Mouse (Mus musculus) heart, postnatal 10 days (tissue): ENCODE data around the gene Ngp. TPM values are rescaled to one million over a fixed set of nuclear protein-coding genes. Genes with fewer than 3 reads are reported as not detected.
"Not testable (repeated sequence)": the region's sequence is repeated elsewhere in the genome, so short reads cannot be mapped to it uniquely, and the experiment has no call there.

Experiments used
- DNase-seq, 2 experiments: peaks; one replicate each; pipeline ENCODE4 v3.0.0; 2021
- intact Hi-C: fragments of 180-260 bp; cut with DNase I; formaldehyde crosslinking; loops from one replicate; pipeline ENCODE4 v1.15.1; 2025
- total RNA-seq, 2 experiments: library from RNA; stranded (reverse); gene quantifications; 2 replicates each; pipeline ENCODE4 v1.2.3; 2021

The Ngp gene
- 1 to 10 TPM in 1 of 2 experiments, under 1 TPM in 1; 0.92 to 1.8 TPM for total RNA-seq

DNA sequence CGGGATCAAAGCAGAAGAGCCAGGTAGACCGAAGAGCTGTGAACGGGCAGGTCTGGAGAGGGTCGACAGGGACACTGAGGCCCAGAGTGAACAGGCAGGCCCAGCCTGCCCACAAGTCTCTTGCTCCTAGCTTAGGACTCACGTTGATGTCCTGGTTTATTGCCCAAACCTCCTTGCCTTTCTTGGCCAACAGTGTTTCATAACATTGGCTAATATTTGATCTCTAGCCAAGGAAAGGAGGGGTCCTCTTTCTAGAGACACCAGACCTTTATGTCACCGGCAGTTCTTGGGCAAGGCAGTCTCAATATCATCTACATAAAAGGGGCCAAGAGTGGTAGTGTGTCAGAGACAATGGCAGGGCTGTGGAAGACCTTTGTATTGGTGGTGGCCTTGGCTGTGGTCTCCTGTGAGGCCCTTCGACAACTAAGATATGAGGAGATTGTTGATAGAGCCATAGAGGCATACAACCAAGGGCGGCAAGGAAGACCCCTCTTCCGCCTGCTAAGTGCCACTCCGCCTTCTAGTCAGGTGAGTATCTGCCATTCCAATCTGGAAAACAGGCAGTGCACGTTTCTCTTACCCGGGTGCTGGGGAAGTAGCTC is at the start of gene Ngp:
Gene Ngp, plus strand, starts transcription at position 237 of the 602 bp plus-strand sequence.
- intact Hi-C loops = no loop called here
- no peak for DNase-seq

DNA sequence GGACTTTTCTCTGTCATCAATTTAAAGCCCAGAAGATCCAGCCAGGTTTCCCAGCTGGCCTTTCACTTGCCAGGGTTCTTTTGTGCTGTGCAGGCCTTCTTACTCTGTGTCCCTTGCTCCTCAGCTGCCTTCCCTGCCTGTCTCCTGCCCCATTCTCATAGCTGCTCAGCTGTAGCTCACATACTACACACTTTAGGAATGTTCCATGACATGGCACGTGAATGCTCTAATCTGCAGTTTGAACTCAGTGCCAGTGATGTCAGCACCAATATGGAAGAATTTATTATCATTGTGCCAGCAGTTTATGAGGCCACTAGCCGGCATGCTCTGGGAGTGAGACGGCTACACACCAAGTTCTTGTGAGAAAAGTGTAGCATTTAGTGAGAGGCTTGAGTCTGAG is 49.7 kb upstream of the Ngp start:
- DNase-seq = peak; percentile 29 to 31
- intact Hi-C loops = no loop called here

DNA sequence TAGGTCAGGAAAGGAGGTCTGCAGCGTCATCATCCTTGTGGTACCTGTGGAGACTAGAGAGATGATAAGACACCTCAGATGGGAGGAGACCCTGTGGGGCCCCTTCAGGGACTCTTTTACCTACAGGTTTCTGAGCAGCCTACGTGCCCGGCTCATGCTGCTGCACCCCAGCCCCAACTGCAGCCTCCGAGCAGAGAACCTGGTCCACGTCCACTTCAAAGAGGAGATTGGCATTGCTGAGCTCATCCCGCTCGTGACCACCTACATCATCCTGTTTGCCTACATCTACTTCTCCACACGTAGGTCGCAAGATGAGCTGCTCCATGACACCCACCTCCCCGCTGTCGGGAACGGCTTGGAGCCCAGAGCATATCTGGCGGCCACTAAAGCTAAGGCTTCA is 45.7 kb upstream of the Ngp start:
- no peak for DNase-seq
- intact Hi-C loops = no loop called here

DNA sequence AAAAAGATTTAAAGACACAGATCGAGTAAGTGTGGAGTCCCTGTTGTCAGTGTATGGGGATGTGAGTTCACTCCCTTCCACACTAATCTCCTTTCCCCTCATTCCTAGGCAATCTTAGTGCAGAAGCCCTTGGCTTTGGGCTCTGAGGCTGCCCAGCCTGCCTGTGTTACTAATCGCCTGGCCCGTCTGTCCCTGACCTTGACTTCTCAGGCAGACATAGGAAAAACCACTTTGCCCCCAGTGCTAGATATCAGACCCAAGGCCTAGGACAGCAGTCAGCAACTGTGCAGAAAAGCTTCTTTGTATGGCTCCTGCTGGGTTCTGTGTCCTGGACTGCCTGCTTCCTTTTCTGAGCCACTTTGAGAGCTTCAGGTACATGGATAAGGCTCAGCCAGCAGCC is 43.9 kb upstream of the Ngp start:
- no peak for DNase-seq
- intact Hi-C loops = no loop called here

DNA sequence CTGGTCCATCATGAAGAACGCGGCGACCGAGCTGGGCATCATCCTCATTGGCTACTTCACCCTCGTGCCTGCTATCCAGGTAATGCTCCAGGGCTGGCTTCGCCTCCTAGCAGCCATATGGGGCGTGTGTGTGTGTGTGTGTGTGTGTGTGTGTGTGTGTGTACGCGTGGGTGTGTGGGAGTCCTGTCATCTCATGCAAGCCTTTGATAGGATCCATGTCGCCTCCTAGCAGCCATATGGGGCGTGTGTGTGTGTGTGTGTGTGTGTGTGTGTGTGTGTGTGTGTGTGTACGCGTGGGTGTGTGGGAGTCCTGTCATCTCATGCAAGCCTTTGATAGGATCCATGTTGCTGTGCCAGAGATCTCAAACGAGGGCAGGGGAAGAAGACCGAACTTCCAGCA is 41.9 kb upstream of the Ngp start:
- intact Hi-C loops = not testable (repeated sequence)

DNA sequence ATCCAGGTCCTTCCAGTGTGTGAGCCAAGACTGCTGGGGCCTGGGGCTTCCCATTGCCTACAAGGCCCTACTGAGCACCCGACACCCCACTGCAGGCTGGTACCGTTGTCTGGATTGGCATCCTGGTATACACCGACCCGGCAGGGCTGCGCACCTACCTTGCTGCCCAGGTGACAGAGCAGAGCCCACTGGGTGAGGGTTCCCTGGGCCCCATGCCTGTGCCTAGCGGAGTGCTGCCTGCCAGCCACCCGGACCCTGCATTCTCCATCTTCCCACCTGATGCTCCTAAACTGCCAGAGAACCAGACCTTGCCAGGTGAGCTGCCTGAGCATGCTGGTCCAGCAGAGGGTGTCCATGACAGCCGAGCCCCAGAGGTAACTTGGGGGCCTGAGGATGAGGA is 40.2 kb upstream of the Ngp start:
- no peak for DNase-seq
- intact Hi-C loops = no loop called here

More for the DNA sequence above, 41.9 kb upstream of the Ngp start:
- DNase-seq = not testable (repeated sequence)

DNA sequence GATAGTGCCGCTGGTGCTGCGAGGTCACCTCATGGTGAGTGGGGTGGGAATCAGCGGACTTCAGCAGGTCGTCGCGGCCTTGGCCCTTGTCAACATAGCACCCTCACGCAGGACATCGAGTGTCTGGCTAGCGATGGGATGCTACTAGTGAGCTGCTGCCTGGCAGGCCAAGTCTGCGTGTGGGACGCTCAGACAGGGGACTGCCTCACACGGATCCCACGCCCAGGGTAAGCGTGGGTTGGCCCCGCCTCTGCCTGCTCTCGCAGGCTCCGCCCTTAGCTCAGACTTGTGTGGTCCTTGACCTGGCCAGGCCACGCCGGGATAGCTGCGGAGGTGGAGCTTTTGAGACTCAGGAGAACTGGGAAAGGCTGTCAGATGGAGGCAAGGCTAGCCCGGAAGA is 38.9 kb upstream of the Ngp start:
- intact Hi-C loops = no loop called here
- no peak for DNase-seq

DNA sequence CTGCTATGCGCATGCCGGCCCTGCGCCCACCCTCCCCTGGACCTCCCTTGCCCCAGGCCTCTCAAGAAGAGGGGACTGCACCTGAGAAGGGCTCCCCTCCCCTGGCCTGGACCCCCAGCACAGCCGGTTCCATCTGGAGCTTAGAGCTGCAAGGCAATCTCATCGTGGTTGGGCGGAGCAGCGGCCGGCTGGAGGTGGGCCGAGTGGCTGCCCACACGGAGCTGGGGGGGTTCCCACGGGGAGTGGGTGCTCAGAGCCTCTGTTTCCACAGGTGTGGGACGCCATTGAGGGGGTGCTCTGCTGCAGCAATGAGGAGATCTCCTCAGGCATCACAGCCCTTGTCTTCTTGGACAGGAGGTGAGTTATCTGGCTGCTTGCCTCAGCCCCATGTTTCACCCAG is 38.3 kb upstream of the Ngp start:
- intact Hi-C loops = no loop called here

DNA sequence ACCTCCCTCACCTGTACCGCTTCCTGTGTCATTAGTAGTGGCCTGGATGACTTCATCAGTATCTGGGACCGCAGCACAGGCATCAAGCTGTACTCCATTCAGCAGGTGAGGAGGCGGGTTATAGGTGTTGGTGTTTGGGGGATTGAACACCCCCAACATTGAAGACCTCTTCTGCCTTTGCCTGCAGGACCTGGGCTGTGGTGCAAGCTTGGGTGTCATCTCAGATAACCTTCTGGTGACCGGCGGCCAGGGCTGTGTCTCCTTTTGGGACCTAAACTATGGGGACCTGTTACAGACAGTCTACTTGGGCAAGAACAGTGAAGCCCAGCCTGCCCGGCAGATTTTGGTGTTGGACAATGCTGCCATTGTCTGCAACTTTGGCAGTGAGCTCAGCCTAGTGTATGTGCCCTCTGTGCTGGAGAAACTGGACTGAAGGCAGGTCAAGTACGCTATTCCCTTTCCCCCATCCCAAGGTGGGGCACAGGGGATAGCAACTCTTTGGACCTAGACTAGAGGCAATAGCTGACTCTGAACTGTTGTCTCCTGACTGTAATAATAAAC is 35.1 kb upstream of the Ngp start:
- no peak for DNase-seq
- intact Hi-C loops = no loop called here

More for the DNA sequence above, 38.3 kb upstream of the Ngp start:
- no peak for DNase-seq

DNA sequence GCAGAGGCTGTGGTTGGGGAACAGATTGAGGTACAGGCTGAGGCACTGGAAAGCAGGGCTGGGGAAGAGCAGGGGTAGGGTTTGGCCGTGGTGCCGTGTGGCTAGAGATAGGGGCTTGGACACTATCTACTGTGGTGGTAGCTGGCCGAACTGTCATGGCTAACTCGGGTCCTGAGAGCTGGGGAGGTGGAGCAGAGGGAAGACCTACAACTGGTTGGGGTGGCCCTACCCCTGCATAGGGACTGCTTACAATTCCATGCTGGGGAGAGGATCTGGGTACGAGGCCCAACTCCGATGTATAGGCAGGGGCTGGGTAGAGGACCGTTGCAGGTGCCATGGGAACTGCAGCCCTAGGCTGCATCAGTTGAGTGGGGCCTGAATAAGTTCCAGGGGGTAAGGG is 31.5 kb upstream of the Ngp start:
- intact Hi-C loops = no loop called here
- no peak for DNase-seq

DNA sequence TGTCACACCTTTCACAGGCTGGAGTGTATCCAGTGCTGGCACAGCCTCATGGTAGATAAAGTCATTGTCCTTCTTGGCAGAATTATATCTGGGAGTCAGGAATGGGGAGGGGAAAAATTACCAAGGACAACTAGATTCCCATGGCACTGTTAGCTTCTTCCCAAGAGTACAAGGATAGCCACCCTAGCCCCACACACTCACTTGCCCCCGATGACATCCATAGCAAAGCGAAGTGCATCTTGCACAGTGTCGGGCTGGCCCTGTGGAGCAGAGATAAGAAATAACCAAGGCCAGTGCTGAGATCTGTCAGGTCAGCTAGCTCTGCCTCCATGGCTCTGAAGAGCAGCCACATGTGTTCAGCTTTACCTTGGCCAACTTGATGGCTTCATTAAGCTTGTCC is 28.7 kb upstream of the Ngp start:
- intact Hi-C loops = no loop called here
- DNase-seq = no peak

DNA sequence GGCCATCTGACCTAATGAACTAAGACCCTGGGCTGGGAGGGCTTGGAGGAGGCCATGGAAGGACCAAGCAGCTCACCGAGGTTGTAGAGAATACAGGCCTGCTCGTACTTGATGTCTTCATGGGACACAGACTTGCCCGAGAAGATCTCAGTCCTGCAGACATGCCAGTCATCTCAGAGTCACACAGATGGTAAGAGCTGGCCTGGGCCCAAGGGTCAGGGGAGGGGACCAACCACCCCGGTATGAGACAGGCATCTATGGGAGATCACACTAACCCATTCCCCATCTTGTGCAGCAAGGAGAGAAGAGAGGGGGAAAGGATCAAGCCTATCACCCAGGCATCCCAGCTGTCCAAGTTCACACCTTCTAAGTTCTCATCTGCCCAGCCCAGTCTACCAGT is 26.3 kb upstream of the Ngp start:
- no peak for DNase-seq
- intact Hi-C loops = no loop called here

DNA sequence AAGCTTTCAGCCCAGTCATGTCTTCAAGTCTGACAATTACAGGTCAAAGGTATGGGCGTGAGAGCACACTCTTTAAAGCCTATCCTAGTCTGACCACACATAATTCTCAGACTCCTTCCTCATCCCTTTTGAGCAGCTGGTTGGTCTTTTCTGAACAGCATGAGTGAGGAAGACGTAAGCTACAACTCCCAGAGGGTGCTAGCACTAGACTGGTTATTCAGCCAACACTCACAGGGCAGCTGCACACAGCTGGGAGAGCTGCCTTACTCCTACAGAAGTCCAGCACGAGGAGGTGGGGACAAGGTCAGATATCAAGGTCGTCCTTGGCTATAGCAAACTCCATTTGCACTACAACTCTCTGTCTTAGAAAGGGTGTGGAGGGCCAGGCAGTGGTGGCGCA is 18.9 kb upstream of the Ngp start:
- intact Hi-C loops = no loop called here
- DNase-seq = peak; percentile 81 to 84

DNA sequence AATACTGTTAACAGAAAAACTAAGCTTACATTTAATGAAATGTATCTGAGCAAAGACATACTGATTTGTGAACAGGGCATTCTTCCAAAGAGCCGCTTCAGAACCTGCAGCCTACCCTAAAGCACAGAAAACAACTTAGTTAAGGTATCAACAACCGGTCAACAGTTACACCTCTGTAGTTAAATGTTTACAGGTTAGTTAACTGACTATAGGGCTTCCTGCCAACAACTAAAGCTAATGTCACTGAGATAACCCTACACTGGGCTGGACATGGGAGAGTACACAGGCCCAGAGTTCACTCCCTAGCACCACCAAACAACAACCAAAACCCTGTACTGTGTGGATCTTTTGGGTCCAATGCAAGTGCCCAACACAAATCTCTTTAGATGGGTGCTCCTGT is 16.8 kb upstream of the Ngp start:
- no peak for DNase-seq
- intact Hi-C loops = no loop called here

DNA sequence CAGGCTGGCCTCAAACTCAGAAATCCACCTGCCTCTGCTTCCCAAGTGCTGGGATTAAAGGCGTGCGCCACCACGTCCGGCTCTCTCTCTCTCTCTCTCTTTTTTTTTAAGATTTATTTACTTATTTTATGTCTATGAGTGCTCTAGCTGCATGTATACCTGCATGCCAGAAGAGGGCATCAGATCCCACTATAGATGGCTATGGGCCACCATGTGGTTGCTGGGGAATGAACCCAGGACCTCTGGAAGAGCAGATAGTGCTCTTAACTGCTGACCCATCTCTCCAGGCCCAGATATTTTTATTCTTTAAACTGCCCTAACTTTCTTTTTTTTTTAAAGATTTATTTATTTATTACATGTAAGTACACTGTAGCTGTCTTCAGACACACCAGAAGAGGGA is 16.3 kb upstream of the Ngp start:
- intact Hi-C loops, DNase-seq: not testable (repeated sequence)

DNA sequence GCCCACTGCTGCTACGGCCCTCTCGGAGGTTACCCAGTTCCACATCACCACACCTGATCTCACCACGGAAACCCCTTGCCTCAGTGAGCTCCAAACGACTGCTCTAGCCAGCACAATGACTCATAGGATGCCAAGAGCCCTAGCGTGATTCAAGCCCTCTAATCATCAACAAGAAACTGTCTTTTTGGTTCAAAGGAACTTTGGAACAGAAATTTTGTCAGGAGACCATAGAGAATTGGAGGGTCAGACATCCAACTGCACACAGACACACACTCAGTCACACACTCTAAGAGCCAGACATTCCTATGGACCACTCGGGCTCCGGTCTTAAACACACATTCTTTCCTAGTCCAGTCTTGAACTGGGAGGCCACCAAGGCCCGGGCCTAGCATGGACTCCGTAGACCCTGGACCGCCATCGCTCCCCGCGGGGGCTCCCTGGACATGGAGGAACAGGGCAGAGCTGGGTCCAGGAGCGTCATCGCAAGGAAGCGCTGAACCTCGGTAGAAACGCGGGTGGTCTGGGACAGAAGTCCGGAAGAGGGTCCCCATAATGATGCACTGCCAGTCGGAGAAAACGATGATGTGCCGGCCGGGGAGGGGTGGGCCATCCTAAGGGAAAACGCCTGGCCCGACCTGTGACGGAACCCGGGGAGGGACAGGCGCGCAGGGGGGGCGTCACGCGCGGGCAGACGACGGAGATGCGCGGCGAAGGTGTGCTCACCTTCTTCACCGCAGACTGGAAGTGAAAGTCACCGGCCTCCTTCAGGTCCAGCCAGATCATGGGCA is 12.0 kb upstream of the Ngp start:
- DNase-seq = no peak
- intact Hi-C loops = loop anchor here (5.0 kb wide), 1 partner anchor 75 kb away; the partner anchor contains the start of gene Scap

DNA sequence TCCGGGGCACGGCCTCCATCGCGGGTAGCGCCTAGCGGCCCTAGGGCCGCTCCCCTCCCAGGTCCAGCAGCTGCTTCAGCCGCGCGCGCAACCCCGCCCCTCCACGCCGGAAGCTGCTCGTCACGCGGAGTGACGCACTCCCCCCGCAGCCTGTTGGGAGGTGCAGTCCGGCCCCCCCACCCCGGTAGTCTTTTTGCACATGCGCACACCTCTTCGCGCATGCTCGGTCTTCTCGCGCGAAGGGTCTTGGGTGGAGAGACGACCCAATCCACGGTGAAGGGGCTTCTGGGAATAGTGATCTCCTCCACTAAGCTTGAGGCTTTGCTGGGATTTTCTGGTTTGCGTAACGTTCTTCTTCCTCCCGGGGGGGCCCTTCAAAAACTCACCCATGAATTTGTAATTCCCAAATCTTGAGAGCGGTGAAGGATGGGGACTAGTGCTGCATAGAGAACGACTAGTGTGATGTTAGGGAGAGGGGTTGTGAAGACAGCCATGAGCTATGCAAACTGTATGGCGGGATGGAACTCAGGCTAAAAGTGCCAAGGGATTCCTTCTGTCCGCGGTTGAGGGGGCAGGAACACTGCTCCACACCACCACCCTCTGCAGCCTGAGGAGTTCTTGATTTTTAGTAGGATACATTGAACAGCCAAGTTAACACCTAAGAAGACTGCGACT is 11.3 kb upstream of the Ngp start, which contains the start of gene Ptpn23:
Gene Ptpn23, minus strand, starts transcription at position 115 of the 675 bp plus-strand sequence.
- DNase-seq = peak; percentile 95 to 96
- intact Hi-C loops = loop anchor here (5.0 kb wide), 1 partner anchor 76 kb away; the partner anchor contains the start of gene Scap

DNA sequence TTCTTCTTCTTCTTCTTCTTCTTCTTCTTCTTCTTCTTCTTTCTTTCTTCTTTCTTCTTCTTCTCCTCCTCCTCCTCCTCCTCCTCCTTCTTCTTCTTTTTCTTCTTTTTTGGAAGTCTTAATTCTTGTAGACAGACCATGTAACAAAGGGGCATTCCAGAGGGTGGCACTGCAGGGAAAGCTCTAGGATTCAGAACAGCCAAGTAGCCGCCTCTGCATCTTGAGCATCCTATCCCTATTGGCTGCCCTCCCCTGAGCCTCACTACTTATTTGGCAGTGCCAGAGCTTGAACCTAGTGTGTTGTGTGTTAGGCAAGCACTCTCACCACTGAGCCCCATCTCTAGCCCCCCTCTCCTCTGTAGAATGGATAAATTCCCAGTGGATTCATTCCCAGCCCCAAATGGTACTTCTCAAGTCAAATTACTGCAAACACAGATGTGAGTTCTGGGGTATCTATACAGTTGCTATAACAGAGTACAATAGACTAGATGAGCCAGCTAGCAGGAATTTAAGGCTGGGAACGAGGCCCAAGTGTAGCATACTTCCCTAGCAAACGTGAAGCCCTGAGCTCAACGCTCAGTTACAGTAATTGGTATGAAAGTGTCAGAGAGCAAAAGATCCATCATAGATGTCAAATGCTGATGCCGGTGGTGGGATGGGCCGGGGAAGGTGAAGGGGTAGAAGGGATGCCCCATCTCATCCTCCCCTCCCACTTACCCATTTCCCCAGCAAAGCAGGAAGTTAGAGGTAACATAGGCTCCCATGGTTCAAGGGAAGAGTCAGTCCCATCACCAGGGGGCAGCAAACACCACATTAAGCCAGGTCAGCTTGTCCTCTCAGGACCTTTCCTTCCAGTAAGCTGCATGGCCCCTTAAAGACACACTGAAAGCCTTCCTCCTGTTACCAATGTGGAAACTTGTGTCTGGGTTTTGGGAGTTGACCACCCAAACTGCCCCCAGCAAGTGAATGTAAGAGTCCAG is 8.3 kb upstream of the Ngp start:
- DNase-seq = peak; percentile 86 to 93
- intact Hi-C loops = loop anchor here (2.0 to 5.0 kb wide), 5 partner anchors 56 to 371 kb away; partner anchors contain the start of gene Setd2

DNA sequence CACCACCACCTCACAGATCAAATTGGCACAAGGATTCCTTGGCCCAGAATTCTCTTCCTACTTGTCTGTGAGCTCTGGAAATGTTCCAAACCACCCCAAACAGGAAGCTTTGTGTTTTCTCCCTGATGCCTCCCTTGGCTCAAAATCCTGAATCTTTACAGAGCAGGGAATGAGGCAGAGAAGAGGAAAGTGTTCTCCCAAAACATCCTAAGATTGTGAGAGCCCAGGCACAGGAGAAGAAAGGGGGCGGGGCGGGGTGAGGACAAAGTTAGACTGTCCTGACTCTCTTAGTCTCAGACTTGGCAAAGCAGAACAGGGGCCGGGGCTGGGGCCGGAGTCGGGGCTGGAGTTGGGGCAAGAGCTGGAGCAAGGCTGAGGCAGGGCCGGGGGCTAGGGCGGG is 6.6 kb upstream of the Ngp start:
- no peak for DNase-seq
- intact Hi-C loops = loop anchor here (5.0 kb wide), 4 partner anchors 54 to 369 kb away; no protein-coding TSS in a partner anchor

DNA sequence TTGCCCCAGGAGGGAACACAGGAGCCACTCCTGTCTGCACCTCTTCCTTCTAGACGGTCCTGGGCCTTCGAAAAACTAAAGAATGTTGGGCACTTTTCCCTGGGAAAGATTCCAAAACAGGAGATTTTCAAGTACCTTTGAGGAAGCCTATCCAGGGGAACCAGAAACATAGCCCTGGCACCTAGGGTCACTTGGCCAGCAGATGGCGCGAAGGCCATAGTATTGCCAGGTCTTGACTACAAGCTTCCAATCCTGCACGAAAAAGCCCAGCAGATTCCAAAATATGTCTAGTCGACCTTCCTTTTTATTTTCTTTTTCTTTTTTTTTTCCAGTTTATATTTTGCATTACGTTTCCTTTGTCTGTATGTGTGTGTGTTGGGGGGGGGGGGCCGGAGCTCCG is 5.8 kb upstream of the Ngp start:
- peak; percentile 38 to 66 for DNase-seq
- intact Hi-C loops = loop anchor here (5.0 kb wide), 4 partner anchors 54 to 369 kb away; no protein-coding TSS in a partner anchor
